Mouse (Mus musculus) C2C12 (cell line): ENCODE data around the gene Cptp.

ENCODE experiments used
- CTCF ChIP-seq: IDR thresholded peaks from one replicate; pipeline ENCODE4 v1.5.1; 2011; ENCODE audit not compliant: control insufficient read depth, insufficient read depth, insufficient read length
- MYOG ChIP-seq: IDR thresholded peaks from one replicate; pipeline ENCODE4 v1.6.1; 2011; ENCODE audit not compliant: control insufficient read depth, insufficient read length; ENCODE audit errors: extremely low read depth
- USF1 ChIP-seq: IDR thresholded peaks from one replicate; pipeline ENCODE4 v1.6.1; 2011; ENCODE audit warnings: low read depth, mild to moderate bottlenecking, control low read depth, moderate library complexity

DNA sequence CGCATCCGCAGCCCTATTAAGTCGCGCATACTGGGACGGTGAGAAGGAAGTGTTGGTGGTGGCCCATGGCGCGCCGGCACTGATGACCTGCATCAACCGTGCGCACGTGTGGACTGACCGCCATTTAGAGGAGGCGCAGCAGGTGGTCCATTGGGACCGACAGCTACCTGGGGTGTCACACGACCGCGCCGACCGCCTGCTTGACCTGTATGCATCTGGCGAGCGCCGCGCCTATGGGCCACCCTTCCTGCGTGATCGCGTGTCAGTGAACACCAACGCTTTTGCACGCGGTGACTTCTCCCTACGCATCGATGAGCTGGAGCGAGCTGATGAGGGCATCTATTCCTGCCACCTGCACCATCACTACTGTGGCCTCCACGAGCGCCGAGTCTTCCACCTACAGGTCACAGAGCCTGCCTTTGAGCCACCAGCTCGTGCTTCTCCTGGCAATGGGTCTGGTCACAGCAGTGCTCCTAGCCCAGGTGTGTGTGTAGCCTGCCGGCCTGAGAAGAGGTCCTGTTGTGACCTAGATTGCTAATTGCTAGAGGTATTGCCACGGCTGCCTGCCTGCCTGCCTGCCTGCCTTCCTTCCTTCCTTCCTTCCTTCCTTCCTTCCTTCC, 27.5 kb downstream of the Cptp start:
- no peak for TF ChIP-seq CTCF
- no peak for TF ChIP-seq MYOG
- TF ChIP-seq USF1 = no peak
